In genomic region chr6:134087709-134088108, GRCm38 (mm10) we compare ENCODE assay signal across 17 mouse cellular contexts.
"Had no signal": no experiment of that assay in that cellular context is flagged by ENCODE, and none has a peak within 500 bp of the region (broad histone marks: within the 10 kb centered on the region; RNA-seq: fewer than 3 reads in every experiment).

No protein-coding gene starts in this region.

- DNase-seq: kidney, postnatal 10 days; kidney, postnatal 36 days; layer of hippocampus, postnatal 36 days; liver, embryonic 13.5 days; lung, embryonic 14.5 days; right cerebral cortex, adult 18-20 months; right cerebral cortex, postnatal 25 days; spleen, adult 18-20 months; thymus, postnatal 4 days had no signal

- H3K4me1 ChIP-seq: midbrain, embryonic 12.5 days; midbrain, embryonic 15.5 days; neural tube, embryonic 12.5 days had no signal

- H3K4me2 ChIP-seq: liver, embryonic 13.5 days; lung, embryonic 14.5 days; midbrain, embryonic 12.5 days; midbrain, embryonic 15.5 days; neural tube, embryonic 12.5 days; neural tube, embryonic 15.5 days; stomach, embryonic 15.5 days had no signal

- H3K9ac ChIP-seq: liver, embryonic 13.5 days; lung, embryonic 14.5 days; midbrain, embryonic 12.5 days; midbrain, embryonic 15.5 days; neural tube, embryonic 12.5 days; neural tube, embryonic 15.5 days; stomach, embryonic 15.5 days had no signal

- H3K27ac ChIP-seq: left cerebral cortex, adult 2 months; liver, embryonic 13.5 days; macrophage; midbrain, embryonic 12.5 days; midbrain, embryonic 15.5 days; neural tube, embryonic 12.5 days; neural tube, embryonic 15.5 days; stomach, embryonic 15.5 days had no signal

- H3K36me3 ChIP-seq: midbrain, embryonic 12.5 days; midbrain, embryonic 15.5 days; neural tube, embryonic 12.5 days; neural tube, embryonic 15.5 days; stomach, embryonic 15.5 days had no signal

- H3K9me3 ChIP-seq: liver, embryonic 13.5 days; midbrain, embryonic 12.5 days; midbrain, embryonic 15.5 days; neural tube, embryonic 12.5 days; neural tube, embryonic 15.5 days; stomach, embryonic 15.5 days had no signal

- H3K27me3 ChIP-seq: liver, embryonic 13.5 days; midbrain, embryonic 12.5 days; midbrain, embryonic 15.5 days; neural tube, embryonic 12.5 days; neural tube, embryonic 15.5 days; stomach, embryonic 15.5 days had no signal

- H3K4me3 ChIP-seq: left cerebral cortex, adult 2 months; liver, embryonic 13.5 days; midbrain, embryonic 12.5 days; midbrain, embryonic 15.5 days; neural tube, embryonic 12.5 days; neural tube, embryonic 15.5 days; stomach, embryonic 15.5 days had no signal

- ATAC-seq: lung, postnatal 0 days; midbrain, embryonic 15.5 days had no signal
